In genomic region chr3:69006246-69006760, GRCm38 (mm10) we compare ENCODE assay signal across 8 mouse cellular contexts. TPM values are rescaled to one million over a fixed set of nuclear protein-coding genes. Genes with fewer than 3 reads are reported as not detected.
A peak's percentile ranks its signal among the peaks of the same experiment; 100 is the strongest.
DNase-seq lines count a peak whose midpoint lies in the region; ATAC-seq lines count a peak whose summit lies in the region.

No protein-coding gene starts in this region.

- H3K4me1 ChIP-seq in embryonic facial prominence, embryonic 14.5 days (ENCODE audit: control insufficient read depth, insufficient read depth, low read length) = peaks cover 15% of the 10 kb centered on the region
- H3K4me1 ChIP-seq in neural tube, embryonic 13.5 days (replicated peaks) = peaks cover 27% of the 10 kb centered on the region

- peak overlapping the region; percentile 82 for H3K9ac ChIP-seq in embryonic facial prominence, embryonic 14.5 days (ENCODE audit: low read depth, low read length)
- H3K9ac ChIP-seq in neural tube, embryonic 13.5 days = peak overlapping the region; percentile 83

- WGBS in embryonic facial prominence, embryonic 14.5 days = 3% methylated on average over 21 of the region's 21 CpGs
- WGBS in neural tube, embryonic 13.5 days = 4% methylated on average over 21 of the region's 21 CpGs

- H3K27ac ChIP-seq in embryonic facial prominence, embryonic 14.5 days (replicated peaks; ENCODE audit: low read depth, low read length) = 0 out of 2 replicates have a peak overlapping the region, but pooled peaks have one; percentile 1
- H3K27ac ChIP-seq in neural tube, embryonic 13.5 days (replicated peaks) = peak overlapping the region; percentile 86

- DNase-seq in adrenal gland, postnatal 36 days = peak; percentile 21 to 32
- no peak for DNase-seq in adrenal gland, postnatal 4 days (ENCODE audit: low spot score in 2 of 2)
- DNase-seq in 416B (ENCODE audit: low read depth) = peak; percentile 31
- peak; percentile 4 for DNase-seq in embryonic facial prominence, embryonic 14.5 days (ENCODE audit: low spot score)
- DNase-seq in kidney, postnatal 10 days = peak; percentile 26
- DNase-seq in layer of hippocampus, adult 11-12 months (ENCODE audit: low spot score) = no peak
- no peak for DNase-seq in cerebellum, postnatal 14 days

- no peaks in the 10 kb centered on the region; the same call in 1 of the 2 replicates for H3K36me3 ChIP-seq in embryonic facial prominence, embryonic 14.5 days (ENCODE audit: control insufficient read depth, insufficient read depth, low read length)
- no peaks in the 10 kb centered on the region for H3K36me3 ChIP-seq in neural tube, embryonic 13.5 days

- no peak for ATAC-seq in embryonic facial prominence, embryonic 14.5 days (ENCODE audit: low read depth)
- no peak for ATAC-seq in neural tube, embryonic 13.5 days (ENCODE audit: low read depth)

- no peaks in the 10 kb centered on the region for H3K27me3 ChIP-seq in embryonic facial prominence, embryonic 14.5 days (replicated peaks; ENCODE audit: control insufficient read depth, insufficient read depth, low read length)
- H3K27me3 ChIP-seq in neural tube, embryonic 13.5 days = no peaks in the 10 kb centered on the region

- H3K4me3 ChIP-seq in embryonic facial prominence, embryonic 14.5 days (ENCODE audit: low read depth, low read length) = peak overlapping the region; percentile 83
- H3K4me3 ChIP-seq in neural tube, embryonic 13.5 days = peak overlapping the region; percentile 98

- H3K4me2 ChIP-seq in embryonic facial prominence, embryonic 14.5 days (ENCODE audit: low read depth, low read length) = peak overlapping the region; percentile 87
- peak overlapping the region; percentile 95 for H3K4me2 ChIP-seq in neural tube, embryonic 13.5 days

- no peaks in the 10 kb centered on the region for H3K9me3 ChIP-seq in embryonic facial prominence, embryonic 14.5 days (ENCODE audit: control insufficient read depth, low read length)
- H3K9me3 ChIP-seq in neural tube, embryonic 13.5 days = no peaks in the 10 kb centered on the region

RNA-seq across cellular contexts. Expression of gene Smc4, which starts 1.8 kb away (rescaled TPM):
- 10 to 100 TPM; 34.1 to 38.1 TPM for total RNA-seq in adrenal gland, postnatal 36 days (2021)
- total RNA-seq in adrenal gland, postnatal 4 days (2021) = 10 to 100 TPM; 65.9 to 79.6 TPM
- 121 and 127 TPM in 2 replicates for polyA plus RNA-seq in embryonic facial prominence, embryonic 14.5 days (2014; fragmentation: Nextera tagmentation; extraction: Ambion mirVana)
- polyA plus RNA-seq in neural tube, embryonic 13.5 days (2015; fragmentation: Nextera tagmentation; extraction: Ambion mirVana) = 46.2 and 51.9 TPM in 2 replicates

RNA-seq across cellular contexts. Expression of gene Ift80, which starts 1.9 kb away (rescaled TPM):
- 10 to 100 TPM; 20.3 to 30.3 TPM for total RNA-seq in adrenal gland, postnatal 36 days (2021)
- total RNA-seq in adrenal gland, postnatal 4 days (2021) = 10 to 100 TPM; 22.4 to 29.5 TPM
- 17.5 and 18.3 TPM in 2 replicates for polyA plus RNA-seq in embryonic facial prominence, embryonic 14.5 days (2014; fragmentation: Nextera tagmentation; extraction: Ambion mirVana)
- 10.0 and 10.1 TPM in 2 replicates for polyA plus RNA-seq in neural tube, embryonic 13.5 days (2015; fragmentation: Nextera tagmentation; extraction: Ambion mirVana)

RNA-seq across cellular contexts. Expression of gene Trim59, which starts 38.3 kb away (rescaled TPM):
- 1 to 10 TPM; 6.0 to 8.2 TPM for total RNA-seq in adrenal gland, postnatal 36 days (2021)
- total RNA-seq in adrenal gland, postnatal 4 days (2021) = 10 to 100 TPM; 29.0 to 32.5 TPM
- 75.9 and 86.7 TPM in 2 replicates for polyA plus RNA-seq in embryonic facial prominence, embryonic 14.5 days (2014; fragmentation: Nextera tagmentation; extraction: Ambion mirVana)
- 38.0 and 47.3 TPM in 2 replicates for polyA plus RNA-seq in neural tube, embryonic 13.5 days (2015; fragmentation: Nextera tagmentation; extraction: Ambion mirVana)

Comparison
In these comparisons a context has a peak if more than half of its experiments do, and no peak if none do; other contexts are left out.
1. DNase-seq: peak in adrenal gland, postnatal 36 days (2 of 2), 416B (single experiment), embryonic facial prominence, embryonic 14.5 days (single experiment) and kidney, postnatal 10 days (single experiment); none in adrenal gland, postnatal 4 days (0 of 2), layer of hippocampus, adult 11-12 months (single experiment) and cerebellum, postnatal 14 days (0 of 2).